Mouse (Mus musculus) stomach, embryonic 14.5 days (tissue): ENCODE data around the gene Cps1. TPM values are rescaled to one million over a fixed set of nuclear protein-coding genes. Genes with fewer than 3 reads are reported as not detected.

Source experiments
- ATAC-seq: fragments of 200-750 bp; cut with Nextera tagmentation; 2 replicates; pipeline ENCODE4 v1.8.0; 2017; ENCODE audit warnings: low read depth, moderate TSS enrichment; ENCODE audit not compliant: insufficient number of reproducible peaks, insufficient read depth, low FRiP score
- H3K27ac ChIP-seq: fragments of 300-500 bp; sonication (generic); 2 replicates; pipeline ENCODE4 v1.5.1; 2014; ENCODE audit warnings: mild to moderate bottlenecking, low read length, moderate library complexity, mixed read lengths
- H3K27me3 ChIP-seq: fragments of 300-500 bp; sonication (generic); 2 replicates; pipeline ENCODE4 v1.6.1; 2014; ENCODE audit warnings: low read length, control low read depth, mixed read lengths; ENCODE audit not compliant: control insufficient read depth, insufficient read depth
- H3K36me3 ChIP-seq: fragments of 300-500 bp; sonication (generic); 2 replicates; pipeline ENCODE4 v1.6.1; 2014; ENCODE audit warnings: mild to moderate bottlenecking, control low read depth, low read length, moderate library complexity, mixed read lengths; ENCODE audit not compliant: control insufficient read depth, insufficient read depth
- H3K4me1 ChIP-seq: fragments of 300-500 bp; sonication (generic); 2 replicates; pipeline ENCODE4 v1.6.1; 2014; ENCODE audit warnings: low read length, control low read depth, mixed read lengths; ENCODE audit not compliant: control insufficient read depth, insufficient read depth
- H3K4me2 ChIP-seq: fragments of 300-500 bp; sonication (generic); replicated peaks from 2 replicates; pipeline ENCODE4 v1.6.1; 2014; ENCODE audit warnings: low read depth, low read length, control low read depth
- H3K4me3 ChIP-seq: fragments of 300-500 bp; sonication (generic); 2 replicates; pipeline ENCODE4 v1.5.1; 2014; ENCODE audit warnings: low read depth, low read length, control low read depth
- H3K9ac ChIP-seq: fragments of 300-500 bp; sonication (generic); replicated peaks from 2 replicates; pipeline ENCODE4 v1.6.1; 2014; ENCODE audit warnings: low read depth, mild to moderate bottlenecking, control low read depth, low read length, moderate library complexity, mixed read lengths
- H3K9me3 ChIP-seq: fragments of 300-500 bp; sonication (generic); 2 replicates; pipeline ENCODE4 v1.6.1; 2016; ENCODE audit warnings: low read depth, low read length, control low read depth; ENCODE audit not compliant: control insufficient read depth
- WGBS: fragments of 180-500 bp; shearing (Covaris S2); extraction: QIAGEN DNeasy Blood & Tissue Kit; methylation state at CpG from one replicate; pipeline ENCODE4 v1.1.7; 2014; 5-methylcytosine and 5-hydroxymethylcytosine counted together
- polyA plus RNA-seq: library from polyadenylated mRNA; unstranded; fragments of >200 nt; fragmentation: Nextera tagmentation; extraction: Ambion mirVana; gene quantifications from 2 replicates; pipeline ENCODE4 v1.2.1, GENCODE M21; 2014

Cps1 gene
- polyA plus RNA-seq: 0.49 and 2.4 TPM in 2 replicates

DNA sequence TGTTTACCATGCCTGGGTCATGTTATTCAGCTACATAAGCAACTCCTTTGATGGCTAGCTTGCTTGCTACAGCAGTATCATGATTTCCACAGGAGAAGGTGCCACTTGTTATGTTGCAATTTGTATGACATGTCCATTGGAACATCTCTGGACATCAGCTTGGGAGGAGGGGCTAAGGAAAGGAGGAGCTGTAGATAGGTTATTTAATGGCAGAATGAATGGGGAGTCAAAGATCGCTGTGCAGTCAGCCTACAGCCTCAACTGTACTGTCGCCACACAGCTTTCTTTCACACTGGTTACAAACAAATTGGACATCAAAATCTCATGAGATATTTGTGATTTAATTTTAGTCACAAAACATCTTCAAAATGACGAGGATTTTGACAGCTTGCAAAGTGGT is at the start of gene Cps1:
Gene Cps1 (plus strand): TSS at position 230 of the 400 bp plus-strand sequence.
- Histone ChIP-seq H3K9me3 (no peaks in the 10 kb centered on the region), H3K4me1 (no peaks in the 10 kb centered on the region), H3K9ac (no peak within 1 kb of the TSS), H3K27me3 (no peaks in the 10 kb centered on the region), H3K4me2 (no peak within 1 kb of the TSS), H3K36me3 (no peaks in the 10 kb centered on the region), H3K4me3 (no peak within 1 kb of the TSS), H3K27ac (no peak within 1 kb of the TSS)
- ATAC-seq: no peak
- 80% methylated on average over 3 of the region's 3 CpGs for WGBS

DNA sequence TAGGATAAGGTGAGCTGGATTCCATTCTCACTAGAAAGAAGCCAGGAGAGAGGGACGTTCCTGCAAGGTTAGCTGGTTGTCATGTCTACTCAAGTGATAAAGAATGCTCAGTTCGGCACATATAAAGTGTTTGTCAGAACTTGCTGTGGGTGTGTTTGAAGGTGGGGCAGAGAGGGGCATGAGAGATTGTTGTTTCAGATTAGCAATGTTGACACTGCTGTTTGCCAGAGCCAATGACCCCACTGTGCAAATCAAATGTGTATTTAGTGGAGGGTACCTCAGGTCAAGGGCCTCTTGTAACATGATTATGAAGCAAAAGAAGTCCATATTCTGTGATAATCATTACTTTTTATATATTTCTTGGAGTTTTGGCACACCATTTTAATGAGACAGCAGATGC is 45.1 kb upstream of the Cps1 start:
- Histone ChIP-seq H3K9ac (no peak overlapping the region), H3K27ac (no peak overlapping the region), H3K36me3 (no peaks in the 10 kb centered on the region), H3K4me2 (no peak overlapping the region), H3K9me3 (no peaks in the 10 kb centered on the region), H3K27me3 (no peaks in the 10 kb centered on the region), H3K4me3 (no peak overlapping the region), H3K4me1 (no peaks in the 10 kb centered on the region)
- WGBS: 50% methylated on average over 2 of the region's 2 CpGs
- peak; percentile 84 for ATAC-seq

DNA sequence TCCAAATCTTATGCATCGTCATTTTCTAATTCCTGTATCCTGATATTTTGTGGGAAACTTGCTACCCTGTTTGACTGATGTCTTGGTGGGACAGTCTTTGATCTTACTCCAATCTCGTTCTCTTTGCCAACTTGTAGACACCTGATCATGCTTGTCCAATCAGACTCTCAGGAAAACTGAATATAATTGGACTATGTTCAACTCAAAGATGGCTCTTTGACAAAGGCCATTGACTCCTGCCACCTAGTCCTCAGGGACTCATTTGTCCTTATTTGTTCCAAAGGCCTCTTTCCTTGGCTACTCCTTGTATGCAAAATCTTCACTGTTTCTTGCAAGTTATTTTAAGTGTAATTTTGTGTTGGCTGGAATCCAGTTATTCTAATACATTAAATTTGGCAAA is 44.2 kb upstream of the Cps1 start:
- Histone ChIP-seq H3K4me3 (no peak overlapping the region), H3K9ac (no peak overlapping the region), H3K27ac (no peak overlapping the region), H3K27me3 (no peaks in the 10 kb centered on the region), H3K36me3 (no peaks in the 10 kb centered on the region), H3K4me2 (no peak overlapping the region), H3K9me3 (no peaks in the 10 kb centered on the region), H3K4me1 (no peaks in the 10 kb centered on the region)
- 71% methylated on average over 2 of the region's 2 CpGs for WGBS
- ATAC-seq: no peak

DNA sequence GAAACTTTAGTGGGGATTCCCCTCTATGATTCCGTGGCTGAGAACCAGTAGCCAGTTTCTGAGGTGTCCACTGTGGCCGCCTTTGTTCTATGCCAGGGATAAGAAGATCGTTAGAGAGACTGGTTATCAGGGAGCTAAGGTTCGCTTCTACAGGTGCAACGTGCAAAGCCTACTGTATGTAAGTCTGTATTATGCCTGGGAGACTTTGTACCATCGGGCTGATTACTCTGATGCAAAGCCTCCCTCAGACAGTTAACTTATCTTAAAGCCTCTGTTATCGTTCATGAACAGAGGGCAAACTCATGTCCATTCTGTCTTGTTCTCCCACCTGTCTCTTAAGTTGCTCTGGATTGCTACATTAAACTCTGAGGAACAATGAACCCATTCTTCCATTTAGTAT is 43.7 kb upstream of the Cps1 start:
- H3K27me3 ChIP-seq: no peaks in the 10 kb centered on the region
- no peak overlapping the region for H3K4me2 ChIP-seq
- H3K36me3 ChIP-seq: no peaks in the 10 kb centered on the region
- no peaks in the 10 kb centered on the region for H3K4me1 ChIP-seq
- H3K4me3 ChIP-seq: no peak overlapping the region
- 72% methylated on average over 7 of the region's 7 CpGs for WGBS
- ATAC-seq: no peak
- no peak overlapping the region for H3K27ac ChIP-seq
- no peak overlapping the region for H3K9ac ChIP-seq
- no peaks in the 10 kb centered on the region for H3K9me3 ChIP-seq

- Histone ChIP-seq H3K9me3 (no peaks in the 10 kb centered on the region), H3K36me3 (no peaks in the 10 kb centered on the region), H3K4me1 (no peaks in the 10 kb centered on the region), H3K27ac (no peak overlapping the region), H3K9ac (no peak overlapping the region), H3K4me2 (no peak overlapping the region), H3K4me3 (no peak overlapping the region), H3K27me3 (no peaks in the 10 kb centered on the region)
- ATAC-seq: no peak
- 66% methylated on average over 1 of the region's 1 CpGs for WGBS
Observed at GRCm38 (mm10) chr1:67092473-67092872, 30.4 kb upstream of the Cps1 start.

- Histone ChIP-seq H3K36me3 (no peaks in the 10 kb centered on the region), H3K9ac (no peak overlapping the region), H3K9me3 (no peaks in the 10 kb centered on the region), H3K4me2 (no peak overlapping the region), H3K27ac (no peak overlapping the region), H3K4me3 (no peak overlapping the region), H3K4me1 (0 out of 2 replicates have a peak, but pooled peaks cover 2% of the 10 kb centered on the region), H3K27me3 (no peaks in the 10 kb centered on the region)
- WGBS: 50% methylated on average over 1 of the region's 1 CpGs
- no peak for ATAC-seq
Observed at GRCm38 (mm10) chr1:67099215-67099614, 23.6 kb upstream of the Cps1 start.

- peak; percentile 61 for ATAC-seq
- no peaks in the 10 kb centered on the region for H3K9me3 ChIP-seq
- no peak overlapping the region for H3K9ac ChIP-seq
- H3K4me3 ChIP-seq: no peak overlapping the region
- WGBS: 39% methylated on average over 12 of the region's 12 CpGs
- H3K36me3 ChIP-seq: no peaks in the 10 kb centered on the region
- H3K4me1 ChIP-seq: 0 out of 2 replicates have a peak, but pooled peaks cover 2% of the 10 kb centered on the region
- H3K27ac ChIP-seq: peak overlapping the region; percentile 33; the same call in 1 of the 2 replicates
- H3K27me3 ChIP-seq: no peaks in the 10 kb centered on the region
- H3K4me2 ChIP-seq: no peak overlapping the region
Observed at GRCm38 (mm10) chr1:67103476-67104248, 19.2 kb upstream of the Cps1 start.

- no peak for ATAC-seq
- 88% methylated on average over 3 of the region's 3 CpGs for WGBS
Observed at GRCm38 (mm10) chr1:67111621-67112298, 11.1 kb upstream of the Cps1 start.

More at GRCm38 (mm10) chr1:67111621-67112298, 11.1 kb upstream of the Cps1 start:
- H3K9me3 ChIP-seq: no peaks in the 10 kb centered on the region
- H3K27ac ChIP-seq: no peak overlapping the region
- H3K4me1 ChIP-seq: no peaks in the 10 kb centered on the region
- no peak overlapping the region for H3K9ac ChIP-seq
- H3K4me2 ChIP-seq: no peak overlapping the region
- H3K27me3 ChIP-seq: no peaks in the 10 kb centered on the region
- no peak overlapping the region for H3K4me3 ChIP-seq
- H3K36me3 ChIP-seq: no peaks in the 10 kb centered on the region
